Mouse (Mus musculus) natural killer cell, adult 2 months (primary cell): Measurements from ENCODE around the gene Tctn1.
"Not testable (repeated sequence)": the region's sequence is repeated elsewhere in the genome, so short reads cannot be mapped to it uniquely, and the experiment has no call there.

Experiments used
- DNase-seq, 2 experiments: peaks; one replicate each; pipeline ENCODE4 v3.0.0; 2022; ENCODE audit warnings: low spot score in 2 of 2

The Tctn1 gene

DNA sequence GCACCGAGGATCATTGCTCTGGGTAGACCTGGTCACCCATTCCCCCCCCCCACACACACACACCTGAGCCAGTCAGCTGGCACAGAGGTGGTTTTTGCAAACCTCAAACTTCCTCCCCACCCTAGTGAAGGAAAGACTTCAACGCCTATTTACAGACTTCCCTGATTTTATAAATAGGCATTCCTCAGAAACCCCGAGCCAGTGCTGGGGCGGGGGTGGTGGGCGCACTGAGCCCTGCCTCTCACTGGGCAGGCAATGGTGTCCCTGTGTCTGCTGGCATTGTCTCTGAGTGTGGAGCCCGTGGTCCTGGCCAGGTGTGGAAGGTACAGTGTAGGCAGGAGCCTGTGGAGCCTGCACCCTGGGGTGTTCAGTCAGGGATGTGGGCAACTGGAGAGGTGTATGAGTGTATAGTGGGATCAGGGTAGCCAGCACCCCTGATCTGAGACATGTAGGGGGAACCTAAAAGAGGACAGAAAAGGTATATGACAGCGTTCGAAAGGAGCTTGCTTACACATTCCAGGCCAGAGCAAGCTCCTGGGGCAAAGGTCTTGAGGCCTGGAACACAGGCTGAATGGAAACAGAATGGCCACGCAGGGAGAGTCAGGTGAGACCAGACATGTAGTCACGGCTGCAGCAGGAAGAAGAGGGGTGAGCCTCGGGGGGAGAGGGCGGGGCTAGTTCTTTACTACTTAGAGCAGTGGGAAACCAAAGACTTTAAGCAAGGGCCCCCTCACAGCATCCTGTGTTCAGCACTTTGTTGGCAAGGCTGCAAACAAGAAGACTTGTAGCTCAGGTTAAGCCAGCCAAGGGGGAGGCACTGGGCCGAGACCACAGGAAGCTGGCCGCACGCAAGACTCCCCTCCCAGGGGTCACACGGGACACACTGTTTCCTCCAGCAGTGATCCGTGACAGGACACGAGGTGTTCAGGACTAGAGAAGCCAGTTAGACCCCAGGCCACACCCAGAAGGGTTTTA, 44.3 kb downstream of the Tctn1 start:
- peak; percentile 74 to 94 for DNase-seq

DNA sequence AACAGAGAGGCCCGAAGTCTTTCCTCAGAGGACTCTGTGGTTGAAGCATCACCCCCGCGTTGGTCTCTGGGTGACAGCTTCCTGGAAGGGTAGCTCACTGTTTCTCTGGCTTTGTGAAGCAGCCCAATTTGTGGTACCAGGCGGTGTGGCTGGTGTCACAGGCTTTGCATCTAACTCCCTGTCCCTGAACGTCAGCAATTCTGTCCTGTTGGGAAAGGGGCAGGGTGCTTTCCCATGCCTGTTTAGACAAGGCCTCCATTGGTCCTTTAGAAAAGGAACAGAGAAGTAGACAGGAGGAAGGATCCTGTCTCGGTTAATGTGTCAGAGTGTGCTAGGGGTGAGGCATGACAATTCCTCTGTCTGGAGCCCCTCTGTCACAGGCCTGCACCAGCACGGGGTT, 45.3 kb downstream of the Tctn1 start:
- peak in 1 of 2 experiments; percentile 52 for DNase-seq

GRCm38 (mm10) chr5:122218109-122218905, 46.0 kb downstream of the Tctn1 start:
- DNase-seq: no peak

DNA sequence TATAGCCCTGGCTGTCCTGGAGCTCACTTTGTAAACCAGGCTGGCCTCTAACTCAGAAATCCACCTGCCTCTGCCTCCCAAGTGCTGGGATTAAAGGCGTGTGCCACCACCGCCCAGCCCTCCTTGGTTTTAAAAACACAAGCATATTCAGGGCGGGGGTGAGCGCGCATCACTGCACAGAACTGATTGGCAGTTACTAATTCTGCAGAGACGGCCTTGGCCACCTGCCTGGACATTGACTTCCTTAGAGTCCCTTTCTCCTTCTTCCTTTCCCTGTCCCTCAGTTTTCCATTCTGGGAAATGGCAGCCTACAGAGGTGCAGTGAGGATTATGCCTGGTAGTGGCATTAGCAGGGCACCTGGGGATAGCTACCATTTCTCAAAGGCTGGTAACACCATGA, 46.6 kb downstream of the Tctn1 start:
- no peak for DNase-seq

DNA sequence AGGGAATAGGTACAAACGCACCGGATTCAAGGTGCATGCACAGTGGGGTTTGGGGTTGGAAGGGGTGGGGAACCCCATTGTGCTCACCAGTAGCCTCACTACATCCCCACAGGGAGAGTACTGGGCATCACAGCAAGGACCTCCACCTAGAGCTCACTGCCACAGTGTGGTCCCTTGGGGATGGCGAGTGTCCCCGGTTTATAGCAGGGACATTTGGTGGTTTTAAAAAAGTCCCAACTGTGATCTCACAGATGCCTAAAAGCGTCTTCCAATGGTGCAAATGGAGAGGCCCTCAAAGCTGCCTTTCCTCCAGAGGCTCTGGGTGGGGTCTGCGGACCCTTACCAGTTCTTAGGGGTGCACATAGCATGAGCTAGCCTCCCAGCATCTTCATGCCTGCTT, 50.4 kb downstream of the Tctn1 start:
- no peak for DNase-seq

DNA sequence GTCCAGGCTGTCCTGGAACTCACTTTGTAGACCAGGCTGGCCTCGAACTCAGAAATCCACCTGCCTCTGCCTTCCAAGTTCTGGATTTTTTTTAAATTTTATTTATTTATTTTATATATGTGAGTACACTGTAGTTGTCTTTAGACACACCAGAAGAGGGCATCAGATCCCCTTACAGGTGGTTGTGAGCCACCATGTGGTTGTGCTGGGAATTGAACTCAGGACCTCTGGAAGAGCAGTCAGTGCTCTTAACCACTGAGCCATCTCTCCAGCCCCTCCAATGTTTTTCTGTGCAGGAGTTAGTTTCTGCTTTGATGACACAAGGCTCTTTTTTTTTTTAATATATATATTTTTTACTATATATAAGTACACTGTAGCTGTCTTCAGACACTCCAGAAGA, 51.4 kb downstream of the Tctn1 start:
- DNase-seq: not testable (repeated sequence)

DNA sequence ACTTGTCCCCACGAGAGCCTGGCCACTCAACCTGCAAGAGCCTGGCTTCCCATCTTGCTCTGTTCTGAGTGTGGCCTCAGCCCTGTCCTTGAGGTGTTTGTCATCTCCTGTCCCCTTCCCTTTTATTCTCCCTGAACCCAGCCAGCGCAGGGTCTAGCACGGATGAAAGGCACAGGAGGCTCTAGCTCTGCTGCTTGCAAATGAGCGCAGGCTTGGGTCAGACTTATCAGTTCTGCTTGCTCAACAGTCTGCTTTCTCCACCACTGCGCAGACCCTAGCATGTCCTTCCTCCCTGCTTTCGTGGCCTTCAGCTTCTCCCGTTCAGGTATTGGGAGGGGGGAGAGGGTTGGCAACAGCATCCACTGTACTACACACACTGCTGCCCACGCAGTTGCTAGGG, 52.1 kb downstream of the Tctn1 start:
- DNase-seq: no peak

DNA sequence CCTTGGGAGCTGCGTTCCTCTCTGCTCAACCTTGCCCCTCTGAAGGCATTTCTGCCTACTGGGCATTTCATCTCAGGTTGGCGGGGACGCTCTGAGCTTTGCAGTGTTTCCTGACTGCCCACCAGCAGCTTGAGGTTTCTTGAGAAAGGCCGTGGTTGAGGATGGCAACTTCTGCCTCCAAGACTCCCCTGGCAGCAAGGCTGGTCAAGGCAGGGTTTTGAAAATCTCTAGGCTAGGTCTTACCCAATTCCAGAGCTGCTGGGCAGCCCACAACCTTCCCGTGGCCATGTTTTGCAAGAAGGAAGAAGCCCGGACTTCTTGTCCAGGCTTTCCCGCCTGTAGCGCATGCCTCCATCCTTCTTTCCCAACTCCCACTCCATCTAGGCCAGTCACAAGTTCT, 53.4 kb downstream of the Tctn1 start:
- DNase-seq: no peak

- DNase-seq: peak; percentile 43 to 82
Measured at GRCm38 (mm10) chr5:122209591-122210368, 54.5 kb downstream of the Tctn1 start.

DNA sequence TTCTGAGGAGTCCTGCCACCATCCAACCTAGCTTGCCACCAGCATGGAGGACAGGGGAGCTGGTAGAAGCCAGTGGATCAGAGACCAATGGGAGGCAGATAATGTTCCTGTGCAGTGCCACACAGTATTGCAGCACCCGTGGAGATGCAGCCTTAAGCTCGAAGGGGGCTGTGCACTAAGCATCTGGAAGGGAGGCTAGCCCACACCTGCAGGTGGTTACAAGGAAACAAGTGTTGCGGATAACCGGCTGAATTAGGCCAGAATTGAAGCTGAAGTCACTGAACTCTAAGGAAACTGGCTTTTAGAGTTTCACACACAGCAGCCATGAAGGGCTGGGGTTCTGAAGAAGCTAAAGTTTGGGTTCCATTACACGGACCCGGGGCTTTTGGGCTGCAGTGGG, 55.4 kb downstream of the Tctn1 start:
- no peak for DNase-seq

DNA sequence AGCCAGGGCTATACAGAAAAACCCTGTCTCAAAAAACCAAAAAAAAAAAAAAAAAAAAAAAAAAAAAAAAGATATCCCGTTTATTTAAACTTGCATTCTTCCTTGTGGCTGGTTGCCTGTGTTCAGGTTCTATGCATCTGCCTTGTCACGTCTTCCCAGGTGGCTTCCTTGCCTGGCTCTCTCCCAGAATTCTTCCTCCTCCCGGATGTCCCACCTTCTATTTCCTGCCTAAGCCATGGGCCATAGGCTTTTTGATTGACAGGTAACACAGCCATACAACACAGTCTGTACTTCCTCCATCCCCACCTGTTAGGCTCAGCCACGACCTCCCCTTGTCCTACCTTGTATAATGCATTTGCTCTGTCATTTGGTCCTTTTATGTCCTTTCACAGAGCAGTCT, 57.8 kb downstream of the Tctn1 start, which contains the start of gene Hvcn1:
Gene Hvcn1 (plus strand): TSS at position 330 of the 400 bp plus-strand sequence.
- no peak for DNase-seq

DNA sequence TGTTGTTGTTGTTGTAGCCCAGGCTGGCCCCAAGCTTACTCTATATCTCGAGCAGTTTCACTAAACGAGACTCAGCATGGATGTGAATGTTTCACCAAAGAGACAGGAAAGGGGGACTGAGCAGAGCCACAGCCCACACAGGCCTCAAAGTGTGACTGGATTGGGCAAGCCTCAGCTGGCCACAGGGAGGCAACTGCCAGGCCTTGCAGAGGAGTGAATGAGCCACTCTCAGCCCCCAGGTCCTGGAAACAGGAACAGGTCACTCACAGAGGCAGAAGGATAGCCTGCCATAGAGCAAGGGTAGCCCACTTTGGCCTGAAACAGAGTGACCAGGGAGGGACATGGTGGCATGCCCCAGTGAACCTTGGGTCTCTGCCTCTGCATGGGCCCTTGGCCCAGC, 60.1 kb downstream of the Tctn1 start:
- no peak for DNase-seq

DNA sequence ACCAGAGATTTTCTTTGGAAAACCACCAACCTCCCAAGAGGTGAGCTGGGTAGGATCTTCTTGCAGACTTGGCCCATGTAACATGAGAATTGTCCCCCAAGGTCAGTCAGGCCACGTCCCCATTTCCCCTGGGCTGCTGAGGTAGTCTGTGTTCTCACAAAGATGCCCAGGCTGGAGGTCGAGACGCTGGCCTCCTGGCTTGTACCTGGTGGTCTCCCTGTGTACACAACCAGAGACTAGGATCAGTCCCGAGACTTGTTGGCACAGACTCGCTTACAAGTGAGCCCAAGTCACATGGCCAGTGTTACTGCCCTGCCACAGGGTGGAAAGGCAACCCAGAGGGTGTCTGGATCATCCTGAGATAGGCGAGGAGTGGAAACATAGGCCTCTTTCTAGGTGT, 62.4 kb downstream of the Tctn1 start:
- no peak for DNase-seq

GRCm38 (mm10) chr5:122200872-122201271, 63.4 kb downstream of the Tctn1 start:
- no peak for DNase-seq

DNA sequence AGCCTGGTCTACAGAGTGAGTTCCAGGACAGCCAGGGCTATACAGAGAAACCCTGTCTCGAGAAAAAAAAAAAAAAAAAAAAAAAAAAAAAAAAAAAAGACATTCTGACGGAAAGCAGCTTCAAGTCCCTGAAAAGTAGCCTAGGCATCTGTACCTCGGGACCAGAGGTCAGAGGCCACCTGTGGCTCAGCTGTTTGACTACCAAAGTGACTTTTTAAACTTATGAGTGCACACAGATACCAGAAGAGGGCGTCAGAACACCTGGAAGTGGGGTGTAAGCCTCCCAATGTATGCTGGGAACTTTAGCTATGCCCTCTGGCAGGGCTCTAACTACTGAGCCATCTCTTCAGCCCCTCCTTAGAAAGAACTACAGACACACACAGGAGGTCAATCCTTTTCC, 71.9 kb downstream of the Tctn1 start:
- DNase-seq: no peak

GRCm38 (mm10) chr5:122191269-122192063, 72.8 kb downstream of the Tctn1 start:
- DNase-seq: no peak

DNA sequence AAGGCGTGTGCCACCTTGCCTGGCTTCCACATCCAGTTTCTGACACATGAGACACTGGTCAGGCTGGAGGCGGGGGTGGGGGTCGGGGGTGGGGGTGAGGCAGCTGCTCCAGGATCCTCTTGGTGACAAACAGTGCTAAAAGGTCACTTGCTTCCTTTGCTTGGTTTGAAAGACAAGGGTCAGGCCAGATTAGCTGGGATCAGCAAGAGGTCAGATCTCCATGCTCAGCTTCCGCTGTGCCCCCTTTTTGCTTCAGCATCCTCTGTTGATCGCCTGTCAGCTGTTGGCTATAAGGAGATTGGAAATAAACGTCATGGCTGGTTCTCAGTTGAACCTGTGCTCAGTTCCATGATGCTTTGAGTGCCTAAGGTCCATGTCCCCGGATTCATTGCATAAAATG, 73.8 kb downstream of the Tctn1 start:
- DNase-seq: no peak

- DNase-seq: no peak
Measured at GRCm38 (mm10) chr5:122189115-122189514, 75.1 kb downstream of the Tctn1 start.
